Mouse (Mus musculus) liver, embryonic 11.5 days (tissue): ENCODE measurements around the gene Smad3. TPM values are rescaled to one million over a fixed set of nuclear protein-coding genes. Genes with fewer than 3 reads are reported as not detected.

Experiments
- ATAC-seq: fragments of 200-750 bp; cut with Nextera tagmentation; replicated peaks from 2 replicates; pipeline ENCODE4 v1.8.0; 2017; ENCODE audit warnings: moderate number of reproducible peaks, mild to moderate bottlenecking, moderate TSS enrichment, moderate library complexity; ENCODE audit not compliant: low FRiP score
- DNase-seq: peaks from one replicate; pipeline ENCODE4 v3.0.0-alpha.2; 2017; ENCODE audit warnings: low spot score
- H3K27ac ChIP-seq: fragments of 300-500 bp; sonication (generic); 2 replicates; pipeline ENCODE4 v1.5.1; 2014; ENCODE audit warnings: mild to moderate bottlenecking, low read depth, low read length, control low read depth
- H3K27me3 ChIP-seq: fragments of 300-500 bp; sonication (generic); replicated peaks from 2 replicates; pipeline ENCODE4 v1.6.1; 2014; ENCODE audit warnings: low read length, mixed read lengths; ENCODE audit not compliant: control insufficient read depth, insufficient read depth
- H3K36me3 ChIP-seq: fragments of 300-500 bp; sonication (generic); 2 replicates; pipeline ENCODE4 v1.6.1; 2014; ENCODE audit warnings: mild to moderate bottlenecking, low read length, moderate library complexity, mixed read lengths; ENCODE audit not compliant: control insufficient read depth, insufficient read depth
- H3K4me1 ChIP-seq: fragments of 300-500 bp; sonication (generic); replicated peaks from 2 replicates; pipeline ENCODE4 v1.6.1; 2014; ENCODE audit warnings: low read length, mixed read lengths; ENCODE audit not compliant: control insufficient read depth, insufficient read depth
- H3K4me2 ChIP-seq: fragments of 300-500 bp; sonication (generic); 2 replicates; pipeline ENCODE4 v1.6.1; 2014; ENCODE audit warnings: mild to moderate bottlenecking, control low read depth, moderate library complexity
- H3K4me3 ChIP-seq: fragments of 300-500 bp; sonication (generic); 2 replicates; pipeline ENCODE4 v1.5.1; 2014; ENCODE audit warnings: low read depth, low read length, control low read depth
- H3K9ac ChIP-seq: fragments of 300-500 bp; sonication (generic); 2 replicates; pipeline ENCODE4 v1.6.1; 2014; ENCODE audit warnings: low read depth, low read length, control low read depth
- H3K9me3 ChIP-seq: fragments of 300-500 bp; sonication (generic); 2 replicates; pipeline ENCODE4 v1.6.1; 2016; ENCODE audit warnings: low read length, inconsistent platforms, mixed read lengths; ENCODE audit not compliant: control insufficient read depth
- WGBS: fragments of 180-500 bp; shearing (Covaris S2); extraction: QIAGEN DNeasy Blood & Tissue Kit; methylation state at CpG from one replicate; pipeline ENCODE4 v1.1.7; 2014; 5-methylcytosine and 5-hydroxymethylcytosine counted together
- polyA plus RNA-seq: library from polyadenylated mRNA; unstranded; fragments of >200 nt; fragmentation: Nextera tagmentation; extraction: Ambion mirVana; gene quantifications from 2 replicates; pipeline ENCODE4 v1.2.1, GENCODE M21; 2014

Smad3 gene
- polyA plus RNA-seq, 1 experiment from 2014 or later: 7.3 TPM

DNA sequence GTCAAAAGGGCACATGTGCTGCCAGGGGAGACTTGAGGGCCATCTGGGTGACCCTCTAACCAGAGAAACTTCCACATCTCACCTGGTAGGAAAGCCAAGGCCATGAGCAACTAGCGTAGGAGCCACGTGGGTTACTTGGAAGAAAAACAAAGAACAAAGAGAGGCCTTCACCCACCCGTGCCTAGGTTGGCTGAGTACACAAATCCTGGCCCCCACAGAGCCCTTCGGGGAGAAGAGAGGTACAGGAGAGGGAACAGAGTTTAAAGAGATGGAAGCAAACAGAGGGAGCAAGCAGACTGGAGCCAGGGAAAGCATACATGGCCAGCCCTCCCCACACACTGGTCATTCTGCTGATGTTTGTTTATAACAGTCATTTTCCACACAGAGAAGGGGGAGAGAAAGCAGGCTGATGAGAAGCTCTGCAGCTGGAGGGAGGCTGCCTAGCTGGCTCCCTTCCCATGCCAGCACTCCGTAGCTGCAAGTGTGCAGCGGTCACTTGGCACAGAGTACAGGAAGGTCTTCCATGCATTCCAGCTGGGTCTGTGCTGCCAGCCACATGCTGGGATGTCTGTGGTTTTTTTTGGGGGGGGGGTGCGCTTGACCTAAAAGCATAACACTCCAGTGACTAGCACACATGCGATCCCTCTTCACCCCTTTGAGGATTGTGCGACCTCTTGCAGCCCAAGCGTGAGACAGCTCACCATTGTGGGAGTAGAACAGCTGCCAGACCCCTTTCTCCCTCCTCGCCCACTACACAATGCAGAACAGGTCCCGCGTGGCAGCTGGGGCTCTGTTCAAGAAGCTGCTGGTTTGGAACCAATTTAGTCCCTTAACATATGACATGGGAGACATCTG, 92.8 kb downstream of the Smad3 start:
- Histone ChIP-seq H3K4me3 (no peak overlapping the region), H3K4me2 (no peak overlapping the region), H3K4me1 (peaks cover 34% of the 10 kb centered on the region), H3K36me3 (peaks cover 11% of the 10 kb centered on the region; the same call in 1 of the 2 replicates), H3K9ac (no peak overlapping the region), H3K27ac (peak overlapping the region; percentile 5; the same call in 1 of the 2 replicates), H3K27me3 (no peaks in the 10 kb centered on the region), H3K9me3 (no peaks in the 10 kb centered on the region)
- 75% methylated on average over 13 of the region's 13 CpGs for WGBS
- ATAC-seq (no peak), DNase-seq (no peak)

DNA sequence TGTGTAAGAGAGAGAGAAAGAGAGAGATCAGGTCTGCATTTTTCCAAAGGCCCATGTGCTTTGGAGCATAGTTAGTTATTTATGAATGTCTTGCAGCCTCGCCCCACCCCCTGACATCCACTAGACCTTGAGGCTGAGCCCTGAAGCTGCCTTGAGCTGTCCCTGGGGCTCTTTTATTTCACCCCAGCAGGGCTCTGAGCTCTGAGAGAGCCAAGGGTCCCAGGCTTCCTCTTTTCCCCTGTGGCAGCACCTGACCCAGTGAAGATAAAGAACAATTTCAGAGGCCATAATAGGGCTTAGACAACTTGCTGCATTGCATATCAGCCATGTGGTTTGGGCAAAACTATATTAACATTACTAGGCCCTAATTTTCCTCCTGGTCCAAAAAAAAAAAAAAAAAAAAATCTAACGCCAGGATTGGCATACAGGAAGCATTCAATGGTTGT, 93.5 kb downstream of the Smad3 start:
- DNase-seq (no peak), ATAC-seq (no peak)
- no peaks in the 10 kb centered on the region for H3K27me3 ChIP-seq
- H3K9me3 ChIP-seq: no peaks in the 10 kb centered on the region
- H3K27ac ChIP-seq: peak overlapping the region; percentile 25; the same call in 1 of the 2 replicates
- peaks cover 11% of the 10 kb centered on the region; the same call in 1 of the 2 replicates for H3K36me3 ChIP-seq
- no peak overlapping the region for H3K4me2 ChIP-seq
- H3K4me1 ChIP-seq: peaks cover 34% of the 10 kb centered on the region
- H3K9ac ChIP-seq: no peak overlapping the region
- 54% methylated on average over 2 of the region's 2 CpGs for WGBS
- H3K4me3 ChIP-seq: no peak overlapping the region

DNA sequence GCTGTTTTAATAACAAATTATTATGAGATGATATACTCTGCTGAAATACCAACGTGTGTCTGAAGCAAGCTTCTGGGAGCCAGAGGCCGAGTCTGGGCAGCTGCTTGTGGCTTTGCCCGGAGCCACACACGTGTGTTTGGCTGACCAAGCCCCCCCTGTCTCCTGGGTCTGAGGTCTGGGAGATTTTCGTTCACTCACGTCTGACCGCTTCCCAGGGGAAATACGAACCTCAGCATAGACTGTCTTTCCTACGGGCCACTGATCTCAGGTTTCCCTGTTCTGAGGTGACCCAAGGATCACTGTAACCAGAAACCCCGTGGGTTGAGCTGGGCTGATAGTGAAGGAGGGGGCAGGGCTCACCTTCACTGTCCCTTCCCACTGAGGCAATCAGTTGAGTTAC, 94.6 kb downstream of the Smad3 start:
- Histone ChIP-seq H3K27ac (no peak overlapping the region), H3K27me3 (no peaks in the 10 kb centered on the region), H3K36me3 (peaks cover 11% of the 10 kb centered on the region; the same call in 1 of the 2 replicates), H3K9ac (no peak overlapping the region), H3K4me3 (no peak overlapping the region), H3K4me2 (no peak overlapping the region), H3K4me1 (peaks cover 27% of the 10 kb centered on the region), H3K9me3 (no peaks in the 10 kb centered on the region)
- no peak for DNase-seq
- ATAC-seq: no peak
- 67% methylated on average over 10 of the region's 10 CpGs for WGBS

DNA sequence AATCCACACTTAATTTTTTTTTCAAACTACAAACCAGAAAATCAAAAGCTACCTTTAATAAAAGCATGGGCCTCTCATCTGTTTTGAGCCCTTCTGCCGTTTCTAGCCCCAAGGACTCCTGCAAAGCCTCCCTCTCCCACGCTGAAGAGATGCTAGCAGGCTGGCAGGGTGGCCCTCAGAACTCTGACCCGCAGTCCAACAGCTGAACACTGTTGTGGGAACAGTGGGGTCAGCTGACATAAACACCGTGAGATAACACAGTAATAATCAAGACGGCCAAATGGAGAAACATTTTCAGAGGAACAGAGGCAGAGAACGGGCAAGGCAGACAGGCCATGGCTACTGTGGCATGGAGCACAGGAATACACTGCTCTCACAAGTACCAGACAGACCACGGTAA, 95.0 kb downstream of the Smad3 start:
- WGBS: 57% methylated on average over 7 of the region's 7 CpGs
- no peak overlapping the region for H3K27ac ChIP-seq
- DNase-seq: no peak
- H3K4me2 ChIP-seq: no peak overlapping the region
- H3K9me3 ChIP-seq: no peaks in the 10 kb centered on the region
- H3K4me3 ChIP-seq: no peak overlapping the region
- H3K36me3 ChIP-seq: peaks cover 11% of the 10 kb centered on the region; the same call in 1 of the 2 replicates
- H3K27me3 ChIP-seq: no peaks in the 10 kb centered on the region
- peaks cover 26% of the 10 kb centered on the region for H3K4me1 ChIP-seq
- no peak for ATAC-seq
- H3K9ac ChIP-seq: no peak overlapping the region

DNA sequence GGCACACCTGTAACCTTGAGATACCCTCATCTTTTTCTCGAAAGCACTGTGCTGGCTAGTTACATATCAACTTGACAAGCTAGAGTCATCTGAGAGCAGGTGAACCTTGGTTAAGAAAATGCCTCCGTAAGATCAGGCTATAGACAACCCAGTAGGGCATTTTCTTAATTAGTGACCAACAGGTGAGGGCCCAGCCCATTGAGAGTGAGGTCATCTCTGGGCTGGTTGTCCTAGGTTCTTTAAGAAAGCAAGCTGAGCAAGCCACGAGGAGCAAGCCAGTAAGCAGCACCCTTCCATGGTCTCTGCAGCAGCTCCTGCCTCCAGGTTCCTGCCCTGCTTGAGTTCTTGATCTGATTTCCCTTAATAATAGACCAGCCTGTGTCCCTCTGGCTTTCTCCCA, 97.1 kb downstream of the Smad3 start:
- Histone ChIP-seq H3K4me3 (no peak overlapping the region), H3K27me3 (no peaks in the 10 kb centered on the region), H3K4me1 (peaks cover 20% of the 10 kb centered on the region), H3K36me3 (peaks cover 5% of the 10 kb centered on the region; the same call in 1 of the 2 replicates), H3K9ac (no peak overlapping the region), H3K27ac (no peak overlapping the region), H3K9me3 (no peaks in the 10 kb centered on the region), H3K4me2 (no peak overlapping the region)
- ATAC-seq (no peak), DNase-seq (no peak)
- 94% methylated on average over 3 of the region's 3 CpGs for WGBS

DNA sequence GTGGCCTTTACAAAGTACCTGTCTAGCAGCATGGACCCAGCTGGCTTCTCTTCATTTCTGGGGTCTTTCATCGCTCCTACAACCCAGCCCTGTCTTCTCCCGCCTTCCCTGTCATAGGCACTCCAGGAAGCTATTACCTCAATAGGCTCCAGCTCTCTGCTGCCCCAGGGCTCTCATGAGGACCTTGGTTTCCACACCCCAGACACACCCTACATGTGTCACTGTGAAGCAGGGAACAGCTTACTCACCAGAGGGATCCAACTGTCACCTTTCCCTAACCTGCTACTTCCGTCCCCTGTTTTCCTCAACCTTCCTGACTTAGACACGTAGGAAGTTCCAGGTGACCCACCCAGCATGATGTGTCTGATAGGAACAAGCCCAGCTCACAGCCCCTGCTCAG, 97.7 kb downstream of the Smad3 start:
- no peak for DNase-seq
- Histone ChIP-seq H3K4me2 (no peak overlapping the region), H3K9ac (no peak overlapping the region), H3K27me3 (no peaks in the 10 kb centered on the region), H3K27ac (no peak overlapping the region), H3K4me3 (no peak overlapping the region), H3K4me1 (peaks cover 16% of the 10 kb centered on the region), H3K9me3 (no peaks in the 10 kb centered on the region), H3K36me3 (peaks cover 10% of the 10 kb centered on the region; the same call in 1 of the 2 replicates)
- 88% methylated on average over 4 of the region's 4 CpGs for WGBS
- ATAC-seq: no peak

DNA sequence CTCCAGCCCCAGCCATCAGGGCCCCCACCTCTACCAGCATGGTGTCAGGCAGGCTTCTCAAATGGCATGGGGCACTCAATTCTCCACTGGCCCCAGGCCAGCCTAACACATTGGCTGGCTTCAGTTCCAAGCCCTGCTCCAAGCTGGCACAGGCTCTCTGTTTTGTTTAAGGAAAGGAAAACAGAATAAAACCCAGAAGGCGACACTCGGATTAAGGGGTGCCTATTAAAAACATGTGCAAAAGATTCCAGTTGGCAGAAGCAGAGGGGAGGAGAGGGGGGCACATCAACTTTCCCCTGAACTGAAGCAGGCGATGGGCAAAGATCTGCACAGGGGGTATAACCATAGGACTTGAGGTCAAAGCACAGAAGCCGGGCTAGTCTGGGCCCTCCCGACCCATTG, 98.8 kb downstream of the Smad3 start:
- H3K9me3 ChIP-seq: no peaks in the 10 kb centered on the region
- DNase-seq: no peak
- H3K4me3 ChIP-seq: no peak overlapping the region
- H3K4me2 ChIP-seq: no peak overlapping the region
- H3K27ac ChIP-seq: no peak overlapping the region
- H3K4me1 ChIP-seq: peaks cover 6% of the 10 kb centered on the region
- no peak overlapping the region for H3K9ac ChIP-seq
- H3K36me3 ChIP-seq: peaks cover 13% of the 10 kb centered on the region; the same call in 1 of the 2 replicates
- ATAC-seq: no peak
- H3K27me3 ChIP-seq: no peaks in the 10 kb centered on the region
- 89% methylated on average over 5 of the region's 5 CpGs for WGBS

DNA sequence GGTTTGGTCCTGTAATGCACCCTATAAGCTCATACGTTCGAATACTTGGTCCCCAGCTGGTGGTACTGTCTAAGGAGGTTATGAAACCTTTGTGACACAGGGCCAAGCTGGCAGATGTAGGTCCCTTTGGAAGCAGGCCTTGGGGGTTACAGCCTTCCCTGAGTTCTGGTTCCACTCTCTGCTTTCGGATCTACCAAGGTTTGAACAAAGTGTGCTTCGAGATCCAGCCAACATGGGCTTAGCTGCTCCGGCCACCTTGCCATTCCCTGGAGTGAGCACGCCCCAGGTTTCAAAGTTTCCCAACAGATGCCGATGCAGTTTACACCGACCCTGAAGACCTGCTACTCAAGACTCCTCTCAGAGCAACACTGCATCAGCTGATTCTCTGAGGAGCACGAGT, 99.4 kb downstream of the Smad3 start:
- H3K4me1 ChIP-seq: peaks cover 5% of the 10 kb centered on the region; the same call in 1 of the 2 replicates
- no peaks in the 10 kb centered on the region for H3K9me3 ChIP-seq
- H3K4me3 ChIP-seq: no peak overlapping the region
- WGBS: 89% methylated on average over 9 of the region's 9 CpGs
- ATAC-seq: no peak
- no peak overlapping the region for H3K27ac ChIP-seq
- no peak overlapping the region for H3K9ac ChIP-seq
- no peaks in the 10 kb centered on the region for H3K27me3 ChIP-seq
- no peak for DNase-seq
- H3K36me3 ChIP-seq: peaks cover 13% of the 10 kb centered on the region; the same call in 1 of the 2 replicates
- no peak overlapping the region for H3K4me2 ChIP-seq

DNA sequence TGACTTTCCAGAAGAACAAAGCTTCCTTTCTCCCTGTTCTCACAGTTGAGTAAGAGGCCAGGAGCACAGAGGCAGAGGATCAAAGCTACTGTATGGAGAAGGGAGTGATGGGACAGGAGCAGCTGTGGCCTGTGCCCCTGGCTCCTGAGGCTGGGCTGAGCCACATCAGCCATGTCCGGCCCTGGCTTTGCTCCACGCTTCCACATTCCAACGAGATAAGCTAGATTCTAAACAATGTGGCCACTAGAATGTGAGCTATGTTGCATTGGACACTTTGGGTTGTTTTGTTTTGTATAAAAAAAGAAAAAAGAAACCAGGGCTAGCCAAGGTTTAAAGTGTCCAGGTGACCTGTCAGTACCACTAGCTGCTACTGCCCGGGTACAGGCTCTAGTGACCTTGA, 100.6 kb downstream of the Smad3 start:
- H3K9me3 ChIP-seq: no peaks in the 10 kb centered on the region
- 59% methylated on average over 4 of the region's 4 CpGs for WGBS
- no peak overlapping the region for H3K27ac ChIP-seq
- DNase-seq: no peak
- no peak overlapping the region for H3K4me2 ChIP-seq
- ATAC-seq: no peak
- peaks cover 16% of the 10 kb centered on the region for H3K36me3 ChIP-seq
- H3K4me3 ChIP-seq: no peak overlapping the region
- no peaks in the 10 kb centered on the region for H3K4me1 ChIP-seq
- H3K9ac ChIP-seq: no peak overlapping the region
- H3K27me3 ChIP-seq: no peaks in the 10 kb centered on the region
